Mouse (Mus musculus) Muller cell, postnatal 12 days (primary cell): ENCODE data around the gene Rab31.

ENCODE experiments used
- DNase-seq: peaks from one replicate; pipeline ENCODE4 v3.0.0-alpha.2; 2015; ENCODE audit errors: inconsistent ontology term

The Rab31 gene

DNA sequence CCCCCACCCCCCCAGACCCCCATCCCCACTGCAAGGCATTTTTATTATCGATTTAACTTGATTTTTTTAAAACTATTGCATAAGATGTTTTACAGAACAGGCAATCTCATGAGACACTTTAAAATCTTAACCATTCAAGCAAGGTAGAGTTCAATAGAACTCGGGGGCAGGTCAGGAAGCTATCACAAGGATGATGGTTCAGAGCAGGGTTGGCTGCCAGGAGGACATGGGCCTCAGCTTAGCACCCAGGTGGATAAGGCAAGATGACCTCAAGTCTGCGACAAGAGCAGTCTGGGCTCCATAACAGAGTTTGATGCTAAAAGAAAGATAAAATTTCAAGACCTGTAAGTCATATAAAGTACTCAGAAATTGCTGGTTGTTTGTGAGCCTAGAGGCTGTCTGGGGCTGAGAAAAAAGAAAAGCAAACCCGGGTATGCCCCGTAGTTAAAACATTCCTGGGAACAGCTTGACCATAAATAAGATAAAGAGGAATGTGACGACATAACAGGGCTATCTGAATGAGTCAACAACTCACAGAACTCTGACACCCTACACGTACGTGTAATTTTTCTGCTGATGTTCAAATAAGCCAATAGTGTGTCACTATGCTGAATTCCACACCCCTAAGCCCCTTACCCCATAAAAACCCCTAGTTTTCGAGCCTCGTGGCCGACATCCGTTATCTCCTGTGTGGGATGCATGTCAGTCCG, 143.6 kb downstream of the Rab31 start:
- DNase-seq: peak; percentile 67

DNA sequence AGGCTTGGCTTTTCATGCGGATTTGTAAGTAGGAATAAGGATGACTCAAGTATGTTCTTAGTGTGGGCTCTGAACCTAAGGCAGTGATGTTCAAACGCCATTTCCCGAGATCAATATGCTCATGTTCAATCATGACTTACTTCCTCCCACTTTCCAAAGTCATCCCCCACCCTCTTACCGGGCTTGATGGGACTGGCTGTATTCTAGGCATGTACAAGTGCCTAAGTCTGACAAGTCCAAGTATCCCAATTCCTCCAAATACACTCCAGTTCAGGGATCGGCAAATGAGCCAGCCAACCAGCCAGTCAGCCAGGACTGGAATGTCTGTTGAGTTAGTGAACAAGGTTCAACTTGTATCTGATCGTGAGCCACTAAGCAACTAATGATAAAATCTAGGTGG, 146.3 kb downstream of the Rab31 start:
- DNase-seq: no peak

DNA sequence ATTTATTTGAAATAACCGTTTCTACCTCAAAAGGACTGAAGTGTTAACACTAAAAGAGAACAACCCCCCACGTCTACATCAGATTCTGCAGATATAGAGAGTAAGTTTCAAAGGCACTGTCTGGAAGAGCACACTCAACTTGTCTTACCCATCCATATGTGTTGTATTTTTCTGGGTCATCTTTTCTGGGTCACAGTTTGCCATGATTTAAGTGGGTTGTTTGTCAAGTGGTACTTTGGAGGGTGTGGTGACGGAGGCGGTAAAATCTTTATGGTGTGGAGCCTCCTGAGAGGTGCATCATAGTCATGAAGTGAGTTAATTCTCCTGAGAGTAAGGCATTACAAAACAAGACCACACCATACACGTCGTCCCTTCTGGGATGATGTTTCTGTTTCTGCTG, 147.0 kb downstream of the Rab31 start:
- no peak for DNase-seq

DNA sequence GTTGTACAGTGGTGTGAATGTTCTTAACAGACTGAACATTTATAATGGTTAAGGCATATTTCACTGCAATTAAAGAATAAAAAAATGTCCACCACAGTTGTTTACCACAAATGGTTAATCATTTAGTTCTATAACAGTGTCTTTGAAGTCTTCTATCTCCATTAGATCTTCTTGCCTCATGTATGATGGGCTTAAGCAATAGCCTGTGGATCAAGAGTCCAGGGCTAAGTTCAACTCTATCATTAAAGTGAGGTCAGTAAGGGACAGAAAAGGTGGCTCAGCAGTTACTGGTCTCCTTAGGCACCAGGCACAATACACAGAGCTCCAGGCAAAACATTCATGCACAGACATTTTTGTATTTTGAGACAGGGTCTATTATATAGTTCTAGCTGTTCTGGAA, 149.4 kb downstream of the Rab31 start:
- no peak for DNase-seq

DNA sequence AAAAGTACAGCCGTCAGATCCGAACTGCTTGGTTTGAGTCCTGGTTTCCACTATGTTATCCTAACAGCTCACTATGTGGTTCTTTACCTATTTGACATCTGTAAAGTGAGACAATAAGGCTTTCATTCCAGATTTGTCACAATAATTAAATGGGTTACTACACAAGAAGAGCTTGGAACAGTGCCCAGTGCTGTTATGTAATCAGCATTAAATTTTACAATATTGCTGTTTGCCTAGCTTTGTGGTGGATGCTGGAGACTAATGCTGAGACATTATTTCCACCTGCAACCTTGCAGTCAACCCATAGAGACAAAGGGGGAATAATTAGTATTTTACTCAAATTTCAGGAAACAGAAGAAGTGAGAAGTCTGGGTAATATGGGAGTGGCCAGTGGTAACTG, 154.1 kb downstream of the Rab31 start:
- peak; percentile 84 for DNase-seq

DNA sequence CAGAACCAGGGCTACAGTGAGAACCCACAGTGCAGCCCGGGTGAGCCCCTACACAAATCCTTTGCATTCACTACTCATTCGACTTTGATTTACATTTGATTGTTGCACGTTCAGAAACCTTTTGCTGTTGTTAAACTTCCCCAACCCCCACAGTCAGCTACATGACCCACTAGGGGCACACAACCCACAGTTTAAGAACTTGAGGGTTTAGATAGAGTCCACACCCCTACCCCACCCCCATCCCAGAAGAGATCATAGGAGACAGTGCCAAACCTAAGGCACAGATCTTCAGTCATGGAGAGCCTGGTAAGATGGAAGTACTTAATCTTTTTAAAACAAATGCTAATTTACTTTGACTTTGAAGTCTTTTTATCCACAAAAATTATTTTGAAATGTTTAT, 156.9 kb downstream of the Rab31 start:
- no peak for DNase-seq

DNA sequence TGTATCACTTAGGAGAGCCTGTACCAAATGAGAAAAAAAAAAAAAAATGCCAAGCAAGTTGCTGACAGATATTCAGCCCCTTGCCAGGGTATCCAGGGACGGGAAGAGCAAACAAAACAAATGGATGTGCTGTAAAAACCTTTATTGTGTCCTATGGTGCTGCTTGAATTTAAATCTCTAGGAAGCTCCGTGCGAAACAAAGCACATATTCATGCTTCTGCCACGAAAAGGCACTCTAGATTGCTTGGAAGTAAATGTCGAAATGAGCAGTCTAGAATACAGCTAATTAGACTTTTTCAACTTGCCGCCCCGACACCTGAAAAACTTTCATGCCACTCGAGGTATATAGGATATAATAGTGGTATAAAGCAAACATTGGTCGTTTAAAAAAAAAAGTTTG, 158.1 kb downstream of the Rab31 start:
- no peak for DNase-seq

DNA sequence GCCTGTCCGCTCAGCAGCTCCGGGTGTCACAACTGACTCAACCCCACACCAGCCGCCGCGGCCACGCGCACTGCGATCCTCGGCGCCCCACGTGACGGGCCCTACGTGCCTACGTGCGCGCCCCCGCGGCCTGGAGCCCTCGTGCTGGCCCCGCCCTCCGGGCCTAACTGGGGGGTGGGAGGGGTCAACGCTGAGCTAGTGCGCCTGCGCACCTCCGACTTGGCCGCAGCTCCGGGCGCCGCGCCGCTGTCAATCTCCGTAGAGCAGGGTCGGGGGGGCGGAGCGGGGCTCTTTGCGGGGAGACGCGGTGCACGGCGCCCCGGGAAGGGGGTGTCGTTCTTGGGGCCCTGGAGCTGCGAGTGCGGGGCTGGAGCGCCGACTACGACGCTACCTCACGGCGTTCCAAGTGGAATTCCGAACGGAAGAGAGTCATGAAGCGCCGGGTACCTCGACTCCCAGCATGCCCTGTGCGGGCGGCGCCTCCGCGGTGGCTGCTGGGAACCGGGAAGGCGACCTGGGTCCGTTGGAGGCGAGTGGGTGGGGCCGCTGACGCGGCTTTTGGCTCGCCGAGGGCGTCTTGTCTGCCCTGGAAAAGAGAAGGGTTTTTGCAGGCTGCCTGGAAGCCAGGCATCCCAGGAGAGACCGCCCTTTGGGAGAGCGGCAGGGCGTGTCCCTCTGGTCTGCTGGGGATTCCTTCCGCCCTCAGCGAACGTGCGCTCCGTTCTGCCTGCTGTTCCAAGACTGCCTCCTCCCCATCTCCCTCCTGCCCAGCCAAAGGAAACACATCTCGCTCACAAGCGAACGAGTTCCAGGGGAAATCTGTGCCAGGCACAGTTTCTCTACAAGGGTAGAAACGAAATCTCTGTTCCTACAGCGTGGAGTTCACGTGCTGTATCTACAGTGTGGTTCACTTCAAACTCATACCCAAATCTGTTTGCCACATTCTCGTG, 158.8 kb downstream of the Rab31 start, which contains the start of gene Vapa:
Gene Vapa, minus strand, starts transcription at position 93 of the 950 bp plus-strand sequence.
- DNase-seq: peak; percentile 99

DNA sequence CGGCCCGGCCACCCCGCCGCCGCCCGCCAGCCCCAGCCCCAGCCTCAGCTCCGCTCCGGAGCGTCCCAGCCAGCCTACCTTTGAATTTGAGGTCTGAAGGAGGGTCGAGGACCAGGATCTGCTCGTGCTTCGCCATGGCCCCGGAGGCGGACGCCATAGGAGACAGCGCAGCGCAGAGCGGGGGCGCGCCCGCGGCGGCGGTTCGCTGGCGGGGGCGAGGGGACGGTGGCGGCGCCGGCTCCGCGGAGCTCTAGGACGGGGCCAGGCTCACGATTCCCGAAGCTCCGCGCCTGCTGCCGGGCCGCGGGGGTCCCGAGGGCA, 159.4 kb downstream of the Rab31 start:
- no peak for DNase-seq

DNA sequence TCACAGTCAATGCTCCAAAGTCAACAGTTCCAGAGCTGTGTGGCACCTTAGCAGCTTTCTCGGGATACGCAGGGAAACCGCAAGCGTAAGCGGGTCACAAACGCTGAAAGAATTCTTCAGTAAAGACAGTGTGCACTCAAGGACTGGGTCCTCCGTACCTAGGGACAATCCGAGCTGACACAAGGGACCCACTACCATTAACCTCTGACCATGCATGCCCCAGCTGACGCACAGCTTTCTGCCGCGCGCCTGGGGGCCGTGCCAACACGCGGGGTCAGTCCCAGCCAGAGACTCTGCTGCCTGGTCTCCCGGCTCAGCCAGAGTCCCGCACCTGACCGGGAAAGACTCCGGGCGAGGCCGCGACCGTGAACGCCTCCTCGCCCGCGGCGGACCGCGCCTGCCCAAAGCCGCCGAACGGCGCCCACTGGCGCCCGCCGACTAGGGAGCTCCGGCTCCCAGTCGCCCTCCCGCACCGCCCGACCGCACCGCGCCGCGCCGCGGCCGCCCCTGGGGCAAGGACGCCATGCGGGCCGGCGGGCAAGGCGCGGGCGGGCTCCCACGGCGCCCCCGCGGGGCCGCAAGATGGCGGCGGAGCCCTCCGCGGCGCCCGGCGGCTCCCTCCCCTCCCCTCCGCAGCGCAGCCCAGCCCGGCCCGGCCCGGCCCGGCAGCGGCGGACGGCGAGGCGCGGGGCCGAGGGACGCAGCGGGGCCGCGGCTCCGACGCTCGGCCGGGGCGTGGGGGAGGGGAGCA, 160.0 kb downstream of the Rab31 start:
- DNase-seq: peak; percentile 42

DNA sequence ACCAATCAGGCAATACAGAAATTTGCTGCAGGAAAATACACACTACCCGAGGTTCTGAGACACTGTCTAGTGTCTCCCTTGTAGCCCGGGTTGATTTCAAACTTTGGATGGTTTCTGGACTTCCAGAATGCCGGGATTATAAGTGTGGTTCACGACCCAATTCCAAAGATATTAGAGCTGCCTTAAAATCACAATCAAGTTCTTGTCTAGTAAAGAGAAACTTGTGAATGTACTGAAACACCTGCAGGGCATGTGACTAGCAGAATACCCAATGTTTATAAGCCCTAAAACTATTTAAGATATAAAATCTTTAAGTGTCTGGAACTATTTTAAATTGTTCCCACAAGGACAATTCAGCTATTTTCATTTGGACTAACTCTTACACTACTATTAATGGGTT, 160.8 kb downstream of the Rab31 start:
- DNase-seq: no peak

DNA sequence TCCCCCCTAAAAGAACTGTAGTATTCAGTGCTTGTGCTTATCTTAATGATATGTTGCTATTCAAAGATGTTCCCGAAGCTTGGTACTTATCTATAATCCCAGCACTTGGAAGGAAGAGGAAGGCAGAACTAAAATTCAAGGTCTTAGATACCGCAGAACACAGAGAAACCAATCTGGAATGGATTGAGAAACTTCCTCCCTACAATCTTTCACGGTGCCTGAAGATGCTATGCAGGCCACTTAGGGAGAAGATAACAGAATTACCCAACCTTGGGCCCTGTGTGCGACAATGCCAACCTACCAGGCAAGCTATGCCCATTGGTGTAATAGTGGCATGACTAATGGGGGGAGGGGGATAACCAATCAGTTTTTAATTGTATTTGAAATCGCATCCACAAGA, 163.8 kb downstream of the Rab31 start:
- no peak for DNase-seq

DNA sequence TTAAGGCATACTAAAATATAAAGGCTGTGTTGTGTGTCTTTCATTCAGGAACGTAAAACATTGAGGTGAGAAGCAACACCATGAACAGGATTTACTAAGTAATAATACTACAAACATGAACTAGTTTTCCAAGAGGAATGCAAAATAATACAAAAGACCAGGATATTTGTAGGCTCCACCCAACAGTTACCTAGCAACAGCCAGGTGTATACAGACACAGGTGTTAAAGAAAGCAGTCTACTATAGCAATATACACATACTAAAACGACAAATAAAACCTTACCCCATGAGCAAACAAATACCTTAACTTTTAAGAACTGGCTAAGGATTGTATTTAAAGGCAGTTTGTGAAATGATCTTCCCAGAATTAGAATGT, 164.3 kb downstream of the Rab31 start:
- DNase-seq: no peak

DNA sequence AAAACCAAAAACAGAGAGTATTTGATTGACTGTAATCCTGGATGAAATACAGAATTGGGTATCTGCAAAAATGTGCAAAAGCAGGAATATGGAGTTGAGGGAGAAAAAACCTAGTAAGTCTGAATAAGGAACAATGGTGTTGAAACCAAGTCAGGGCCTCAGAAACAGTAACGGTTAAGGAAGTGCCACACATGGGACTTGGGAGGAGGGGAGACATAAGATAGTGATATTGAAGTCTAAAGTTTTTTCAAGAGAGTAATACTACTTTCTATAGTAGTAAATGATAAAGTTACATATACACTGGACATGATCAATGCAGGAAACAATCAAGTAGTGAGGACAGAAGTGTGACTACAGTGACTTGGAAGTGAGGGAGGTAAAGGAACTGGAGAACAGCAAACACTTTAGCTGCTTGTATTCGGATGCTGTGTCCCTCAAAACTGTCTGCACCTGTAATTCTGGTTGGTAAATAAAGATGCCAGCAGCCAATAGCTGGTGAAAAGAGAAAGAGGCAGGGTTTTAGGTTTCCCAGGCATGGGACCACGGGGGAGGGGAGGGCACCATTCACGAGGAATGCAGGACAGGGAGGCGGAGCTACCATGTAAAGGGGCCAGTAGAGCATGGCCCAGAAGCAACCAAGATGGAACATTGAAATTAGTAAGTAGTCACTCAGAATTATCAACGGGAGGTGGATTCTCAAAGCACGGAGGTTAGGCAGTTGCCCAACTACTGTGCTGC, 164.8 kb downstream of the Rab31 start:
- DNase-seq: peak; percentile 46

DNA sequence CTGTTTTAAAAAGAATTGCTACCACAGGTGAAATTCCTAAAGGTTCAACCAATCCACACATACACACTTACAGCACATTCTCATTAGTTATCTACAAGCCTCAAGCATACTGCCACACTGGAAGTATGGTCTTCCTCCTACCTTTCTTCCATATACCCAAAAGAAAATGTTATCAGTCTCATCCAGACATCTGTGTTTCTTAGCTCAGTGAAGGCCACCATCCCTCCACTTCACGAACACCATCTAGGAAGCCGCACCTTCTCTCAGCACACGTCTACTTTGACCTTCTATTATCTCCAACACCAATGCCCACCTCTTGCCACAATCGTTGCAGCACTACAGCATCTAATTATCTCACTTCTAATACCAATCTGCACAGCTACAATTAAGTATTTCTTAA, 166.5 kb downstream of the Rab31 start:
- DNase-seq: no peak

DNA sequence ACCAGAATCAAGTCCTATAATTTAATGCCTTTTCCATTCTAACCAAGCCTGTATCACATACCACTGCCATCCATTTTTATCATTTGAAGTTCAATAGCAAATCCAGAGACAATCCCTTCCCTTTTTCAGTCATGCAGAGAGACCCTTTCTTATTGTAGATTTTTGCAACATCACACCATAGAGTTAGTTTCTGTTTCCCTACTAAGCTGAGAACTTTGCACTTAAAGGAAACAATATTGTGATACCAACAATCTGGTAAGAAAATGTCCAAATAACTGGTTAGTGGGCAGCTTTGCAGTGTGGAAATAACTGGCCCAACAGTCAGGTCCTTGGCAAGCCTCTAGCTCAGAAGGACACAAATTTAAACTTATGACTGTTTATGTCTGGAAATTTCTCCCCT, 167.7 kb downstream of the Rab31 start:
- DNase-seq: no peak

DNA sequence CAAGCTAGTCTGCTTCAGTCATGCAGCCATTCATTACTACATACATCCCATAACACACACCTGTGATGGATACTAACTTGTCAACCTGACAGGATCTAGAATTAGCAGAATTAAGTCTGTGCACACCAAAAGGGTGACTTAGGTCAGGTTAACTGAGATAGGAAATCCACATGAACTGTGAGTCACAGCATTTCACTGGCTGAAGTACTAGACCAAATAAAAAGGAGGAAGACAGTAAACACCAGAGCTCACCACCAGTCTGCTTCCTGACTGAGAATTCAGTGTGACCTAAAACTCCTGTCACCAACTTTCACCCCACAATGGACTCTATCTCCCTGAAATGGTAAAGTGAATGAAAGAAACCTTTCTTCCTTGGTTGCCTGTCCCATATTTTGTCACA, 168.2 kb downstream of the Rab31 start:
- DNase-seq: no peak
